Mouse (Mus musculus) C3H10T1/2 (cell line): ENCODE measurements around the gene Lif. TPM values are rescaled to one million over a fixed set of nuclear protein-coding genes. Genes with fewer than 3 reads are reported as not detected.

Experiments
- polyA plus RNA-seq, 2 experiments: library from polyadenylated mRNA; unstranded; fragments of >200 nt; fragmentation: generic; extraction: Trizol; gene quantifications; one replicate each; pipeline ENCODE4 v1.2.1; 2012; ENCODE audit warnings: missing spikeins in 2 of 2

Lif gene
- under 1 TPM; 0.62 to 0.68 TPM for polyA plus RNA-seq

DNA sequence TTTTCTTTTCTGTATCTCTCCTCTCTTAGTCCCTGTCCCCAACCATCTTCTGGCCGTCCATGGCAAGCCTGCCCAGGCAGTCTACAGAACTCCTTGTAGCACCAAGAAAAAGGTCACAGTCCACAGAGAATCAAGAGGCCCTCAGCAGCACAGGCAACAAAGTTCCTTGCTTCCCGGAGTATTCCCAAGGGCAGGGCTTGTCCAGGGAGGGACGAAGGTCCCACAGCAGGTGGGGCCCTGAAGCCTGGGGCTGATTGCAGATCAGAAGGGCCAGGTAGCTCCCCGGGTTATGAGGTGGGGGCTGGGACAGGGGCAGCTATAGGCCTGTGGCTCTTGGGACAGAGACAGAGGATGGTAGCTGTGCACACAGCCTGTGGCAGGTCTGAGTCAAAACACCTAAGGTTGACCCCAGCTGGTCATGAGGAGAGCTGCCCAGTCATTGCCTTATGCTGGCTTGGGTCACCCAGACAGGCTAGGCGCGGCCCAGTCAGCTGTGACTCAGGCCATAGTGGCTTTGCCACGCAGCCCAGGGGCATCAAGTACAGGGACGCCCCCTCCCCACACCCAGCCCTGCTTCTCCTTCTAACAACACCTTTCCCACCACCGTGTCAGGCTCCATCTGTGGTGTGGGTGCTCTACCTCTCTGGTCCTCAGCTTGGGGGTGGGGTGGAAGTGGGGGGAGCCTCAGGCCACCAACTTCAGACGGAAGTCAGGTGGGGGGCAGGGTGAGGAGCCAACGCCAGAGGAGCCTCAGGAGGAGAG is at the start of gene Lif:
Gene Lif, plus strand, starts transcription at position 712 of the 762 bp plus-strand sequence.

DNA sequence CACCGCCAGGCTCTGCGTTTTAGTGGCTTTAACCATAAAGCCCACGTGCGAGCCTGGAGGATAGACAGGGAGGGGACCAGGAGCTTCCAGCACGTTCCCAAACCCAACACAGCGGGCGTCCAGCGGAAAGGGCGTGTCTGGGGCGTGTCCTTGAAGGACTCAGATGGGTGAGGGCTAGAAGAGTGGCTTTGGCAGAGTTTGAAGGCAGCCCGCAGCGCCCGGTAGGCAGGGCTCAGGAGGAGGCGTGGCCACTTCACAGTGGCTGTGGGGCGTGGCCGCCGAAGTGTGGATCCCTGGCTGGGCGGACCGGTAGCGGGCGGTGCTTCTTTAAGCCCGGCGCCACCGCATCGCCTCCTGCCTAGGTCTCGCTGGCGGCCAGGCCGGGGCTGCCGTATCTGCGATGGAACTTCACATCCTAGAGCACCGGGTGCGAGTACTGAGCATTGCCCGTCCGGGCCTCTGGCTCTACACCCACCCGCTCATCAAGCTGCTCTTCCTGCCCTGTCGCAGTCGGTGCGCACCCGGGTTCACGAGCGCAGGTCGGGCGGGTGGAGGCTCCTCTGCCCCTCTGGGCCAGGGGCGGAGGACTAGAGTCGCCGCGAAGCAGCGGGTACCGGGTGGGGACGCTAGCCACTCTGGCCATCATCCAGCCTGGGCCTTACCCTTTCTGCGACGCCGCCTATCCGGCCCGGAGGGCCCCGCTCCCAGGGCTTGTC is 39.3 kb upstream of the Lif start, which contains the start of gene Castor1:
Gene Castor1, plus strand, starts transcription at position 312 of the 716 bp plus-strand sequence.

DNA sequence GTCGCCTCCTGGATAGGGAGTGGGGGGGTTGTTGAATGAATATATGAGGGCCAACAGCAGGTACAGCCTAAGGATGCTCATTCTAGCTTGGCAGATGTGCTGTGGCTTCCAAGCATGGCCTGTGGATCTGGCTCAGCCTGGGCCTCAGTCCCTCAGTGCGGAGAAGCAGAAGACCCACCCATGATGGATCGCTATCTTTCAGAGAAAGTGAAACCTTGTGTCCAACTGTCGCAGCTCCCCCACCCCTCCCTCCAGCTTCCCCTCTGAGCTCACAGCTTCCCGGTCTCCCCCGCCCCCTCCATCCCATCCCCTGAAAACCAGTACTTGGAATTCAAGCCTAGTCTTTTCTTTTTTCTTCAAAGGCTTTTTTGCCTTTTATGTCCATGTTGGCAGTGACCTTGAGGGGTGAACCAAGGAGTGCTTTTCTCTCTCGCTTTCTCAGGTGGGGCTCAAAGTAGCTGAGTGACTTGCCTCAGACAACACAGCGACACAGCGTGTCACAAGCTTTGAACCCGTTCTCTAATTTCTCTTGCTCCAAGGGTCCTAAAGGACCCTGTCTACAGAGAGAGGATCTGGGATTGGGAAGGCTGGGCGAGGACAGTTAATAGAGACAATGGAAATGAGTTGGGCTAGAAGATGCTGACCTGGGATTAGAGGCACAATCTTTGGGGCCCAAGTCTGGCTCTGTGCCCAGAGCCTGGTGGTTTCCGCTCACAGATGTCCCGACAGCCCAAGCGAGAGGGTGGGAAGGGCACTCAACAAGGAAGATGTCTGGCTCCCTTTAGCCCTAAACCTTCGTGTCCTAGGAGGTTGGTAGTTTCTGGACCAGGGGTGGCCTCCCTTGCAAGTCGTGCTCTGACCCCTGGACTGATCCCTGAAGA is 21.5 kb upstream of the Lif start, which contains the start of gene Osm:
Gene Osm, plus strand, starts transcription at position 756 of the 881 bp plus-strand sequence.

Other genes starting within 250 kb of the Lif start
- not detected for gene Sec14l4, start 226.1 kb upstream of the Lif start, polyA plus RNA-seq
- gene Sec14l3, start 192.7 kb upstream of the Lif start, polyA plus RNA-seq, result not detected
- 1 to 10 TPM in 1 of 2 experiments, under 1 TPM in 1; 0.39 to 1.1 TPM for gene Mtfp1, start 162.1 kb upstream of the Lif start, polyA plus RNA-seq
- gene Sec14l2, start 134.1 kb upstream of the Lif start, polyA plus RNA-seq, result under 1 TPM; 0.05 to 0.20 TPM
- gene Rnf215, start 122.4 kb upstream of the Lif start, polyA plus RNA-seq, result 10 to 100 TPM in 1 of 2 experiments, 1 to 10 TPM in 1; 8.1 to 38.3 TPM
- gene Ccdc157, start 97.3 kb upstream of the Lif start, polyA plus RNA-seq, result 10 to 100 TPM in 1 of 2 experiments, 1 to 10 TPM in 1; 1.4 to 11.9 TPM
- 10 to 100 TPM; 33.7 to 44.0 TPM for gene Sf3a1, start 97.2 kb upstream of the Lif start, polyA plus RNA-seq
- 10 to 100 TPM; 20.9 to 44.1 TPM for gene Tbc1d10a, start 70.8 kb upstream of the Lif start, polyA plus RNA-seq
- 1 to 10 TPM; 1.7 to 3.0 TPM for gene Castor1, start 39.3 kb upstream of the Lif start, polyA plus RNA-seq
- gene Osm, start 21.1 kb upstream of the Lif start, polyA plus RNA-seq, result not detected
- gene Hormad2, start 183.5 kb downstream of the Lif start, polyA plus RNA-seq, result under 1 TPM; 0.05 to 0.13 TPM